In the genomic region with DNA sequence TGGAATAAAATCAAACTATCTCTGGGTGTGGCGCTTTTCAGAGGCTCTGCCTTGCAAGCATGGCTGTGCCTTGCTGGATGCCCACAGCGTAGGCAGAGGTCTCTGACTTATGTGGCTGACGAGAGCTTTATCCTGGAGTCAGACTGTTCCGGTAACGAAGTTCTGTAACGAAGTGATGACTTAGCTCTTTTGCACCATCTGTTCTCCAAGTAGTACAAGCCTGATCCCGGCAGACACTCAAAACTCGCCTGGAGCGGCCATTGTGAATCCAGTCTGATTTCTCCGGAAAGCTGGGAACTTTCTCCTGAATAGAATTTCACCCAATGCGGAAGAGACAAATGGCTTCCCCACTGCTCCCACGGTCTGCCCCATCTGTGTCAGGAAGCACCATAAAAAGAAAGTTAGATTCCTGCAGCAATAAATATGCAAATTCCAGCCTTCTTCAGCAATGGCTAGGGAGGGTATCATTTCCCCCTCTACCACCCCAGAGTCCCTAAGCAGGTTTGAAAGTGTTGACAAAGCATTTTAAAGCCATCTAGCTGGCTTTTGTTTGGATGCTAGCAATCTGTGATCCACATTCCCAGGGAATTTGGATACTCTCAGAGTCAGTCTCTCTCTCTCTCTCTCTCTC, we compare ENCODE assay signal across 27 mouse cellular contexts. TPM values are rescaled to one million over a fixed set of nuclear protein-coding genes. Genes with fewer than 3 reads are reported as not detected.
DNase-seq lines count a peak whose midpoint lies in the region; ATAC-seq lines count a peak whose summit lies in the region.
"Had no signal": no experiment of that assay in that cellular context is flagged by ENCODE, and none has a peak within 500 bp of the region (broad histone marks: within the 10 kb centered on the region; RNA-seq: fewer than 3 reads in every experiment).

No protein-coding gene starts in this region.

- H3K9ac ChIP-seq in forebrain, embryonic 12.5 days: no peak overlapping the region
- no peak overlapping the region for H3K9ac ChIP-seq in hindbrain, embryonic 14.5 days
- no peak overlapping the region for H3K9ac ChIP-seq in hindbrain, embryonic 12.5 days
- H3K9ac ChIP-seq: embryonic facial prominence, embryonic 15.5 days; heart, embryonic 12.5 days; kidney, embryonic 15.5 days; stomach, embryonic 15.5 days had no signal

- DNase-seq in forebrain, embryonic 10.5 days (ENCODE audit: extremely low spot score, low spot score): no peak
- no peak for DNase-seq in hindbrain, embryonic 14.5 days (ENCODE audit: low spot score)
- DNase-seq in right cerebral cortex, adult 18-20 months: peak; percentile 57
- no peak for DNase-seq in right cerebral cortex, postnatal 14 days
- DNase-seq in right cerebral cortex, postnatal 10 days (ENCODE audit: low spot score in 2 of 2): peak; percentile 42 to 44
- DNase-seq in adrenal gland, postnatal 36 days: no peak
- DNase-seq: cerebellum, postnatal 10 days; lung, adult 2 months; lung, postnatal 4 days had no signal

- H3K4me3 ChIP-seq in forebrain, embryonic 10.5 days: no peak overlapping the region
- no peak overlapping the region for H3K4me3 ChIP-seq in forebrain, embryonic 12.5 days (replicated peaks)
- no peak overlapping the region for H3K4me3 ChIP-seq in hindbrain, embryonic 14.5 days (replicated peaks; ENCODE audit: low read length)
- no peak overlapping the region for H3K4me3 ChIP-seq in hindbrain, embryonic 12.5 days
- H3K4me3 ChIP-seq: embryonic facial prominence, embryonic 15.5 days; heart, embryonic 12.5 days; kidney, embryonic 15.5 days; myocyte; stomach, embryonic 15.5 days had no signal

- no peaks in the 10 kb centered on the region for H3K9me3 ChIP-seq in forebrain, embryonic 10.5 days
- H3K9me3 ChIP-seq in forebrain, embryonic 12.5 days: no peaks in the 10 kb centered on the region
- no peaks in the 10 kb centered on the region for H3K9me3 ChIP-seq in hindbrain, embryonic 14.5 days (ENCODE audit: control insufficient read depth, low read length)
- H3K9me3 ChIP-seq in hindbrain, embryonic 12.5 days (replicated peaks): no peaks in the 10 kb centered on the region
- H3K9me3 ChIP-seq: embryonic facial prominence, embryonic 15.5 days; heart, embryonic 12.5 days; kidney, embryonic 15.5 days; stomach, embryonic 15.5 days had no signal

- ATAC-seq in forebrain, embryonic 12.5 days (ENCODE audit: low FRiP score): no peak; the same call in 1 of the 2 replicates
- no peak for ATAC-seq in hindbrain, embryonic 14.5 days (ENCODE audit: low FRiP score)
- no peak for ATAC-seq in hindbrain, embryonic 12.5 days (ENCODE audit: low FRiP score)
- ATAC-seq: CD4-positive, CD25-positive, alpha-beta regulatory T cell, adult 4 months; intestine, embryonic 16.5 days had no signal

- no peaks in the 10 kb centered on the region for H3K36me3 ChIP-seq in forebrain, embryonic 10.5 days (replicated peaks)
- H3K36me3 ChIP-seq in forebrain, embryonic 12.5 days (replicated peaks): no peaks in the 10 kb centered on the region
- H3K36me3 ChIP-seq in hindbrain, embryonic 14.5 days (replicated peaks; ENCODE audit: control insufficient read depth, insufficient read depth): no peaks in the 10 kb centered on the region
- H3K36me3 ChIP-seq in hindbrain, embryonic 12.5 days: no peaks in the 10 kb centered on the region
- H3K36me3 ChIP-seq: embryonic facial prominence, embryonic 15.5 days; G1E; heart, embryonic 12.5 days; kidney, embryonic 15.5 days; stomach, embryonic 15.5 days had no signal

- H3K27ac ChIP-seq in forebrain, embryonic 10.5 days: 0 out of 2 replicates have a peak overlapping the region, but pooled peaks have one; percentile 32
- H3K27ac ChIP-seq in forebrain, embryonic 12.5 days: no peak overlapping the region
- H3K27ac ChIP-seq in hindbrain, embryonic 14.5 days: peak overlapping the region; percentile 7; the same call in 1 of the 2 replicates
- no peak overlapping the region for H3K27ac ChIP-seq in hindbrain, embryonic 12.5 days
- H3K27ac ChIP-seq: embryonic facial prominence, embryonic 15.5 days; kidney, embryonic 15.5 days; stomach, embryonic 15.5 days had no signal

- WGBS in forebrain, embryonic 10.5 days: 81% methylated on average over 12 of the region's 12 CpGs
- 52% methylated on average over 12 of the region's 12 CpGs for WGBS in forebrain, embryonic 12.5 days
- 49% methylated on average over 12 of the region's 12 CpGs for WGBS in hindbrain, embryonic 14.5 days
- 62% methylated on average over 12 of the region's 12 CpGs for WGBS in hindbrain, embryonic 12.5 days

- H3K27me3 ChIP-seq in forebrain, embryonic 10.5 days (ENCODE audit: poor library complexity, severe bottlenecking): no peaks in the 10 kb centered on the region
- H3K27me3 ChIP-seq in forebrain, embryonic 12.5 days: no peaks in the 10 kb centered on the region
- no peaks in the 10 kb centered on the region for H3K27me3 ChIP-seq in hindbrain, embryonic 14.5 days (ENCODE audit: control insufficient read depth, insufficient read depth, low read length)
- no peaks in the 10 kb centered on the region for H3K27me3 ChIP-seq in hindbrain, embryonic 12.5 days
- H3K27me3 ChIP-seq: embryonic facial prominence, embryonic 15.5 days; heart, embryonic 12.5 days; kidney, embryonic 15.5 days; stomach, embryonic 15.5 days had no signal

- H3K4me2 ChIP-seq in forebrain, embryonic 12.5 days: no peak overlapping the region
- no peak overlapping the region for H3K4me2 ChIP-seq in hindbrain, embryonic 14.5 days (replicated peaks)
- H3K4me2 ChIP-seq in hindbrain, embryonic 12.5 days (replicated peaks): no peak overlapping the region
- H3K4me2 ChIP-seq: embryonic facial prominence, embryonic 15.5 days; heart, embryonic 12.5 days; kidney, embryonic 15.5 days; midbrain, embryonic 11.5 days; stomach, embryonic 15.5 days had no signal

- H3K4me1 ChIP-seq in forebrain, embryonic 10.5 days: peaks cover 7% of the 10 kb centered on the region; the same call in 1 of the 2 replicates
- peaks cover 5% of the 10 kb centered on the region; the same call in 1 of the 2 replicates for H3K4me1 ChIP-seq in forebrain, embryonic 12.5 days
- H3K4me1 ChIP-seq in hindbrain, embryonic 14.5 days (replicated peaks; ENCODE audit: control insufficient read depth, insufficient read depth, low read length): peaks cover 4% of the 10 kb centered on the region; the same call in 1 of the 2 replicates
- H3K4me1 ChIP-seq in hindbrain, embryonic 12.5 days: peaks cover 7% of the 10 kb centered on the region; the same call in 1 of the 2 replicates
- H3K4me1 ChIP-seq: heart, embryonic 12.5 days; kidney, embryonic 15.5 days; stomach, embryonic 15.5 days had no signal

RNA-seq across cellular contexts. Expression of a gene that starts 17.2 kb away (rescaled TPM):
- polyA plus RNA-seq in forebrain, embryonic 10.5 days (2016; fragmentation: Nextera tagmentation; extraction: Ambion mirVana): not detected in 2 replicates
- polyA plus RNA-seq in forebrain, embryonic 12.5 days (2016; fragmentation: Nextera tagmentation; extraction: Ambion mirVana): not detected in 2 replicates
- polyA plus RNA-seq in hindbrain, embryonic 14.5 days (2014; fragmentation: Nextera tagmentation; extraction: Ambion mirVana): 0.13 and 0.14 TPM in 2 replicates
- not detected in 2 replicates for polyA plus RNA-seq in hindbrain, embryonic 12.5 days (2016; fragmentation: Nextera tagmentation; extraction: Ambion mirVana)
- not detected for total RNA-seq in adrenal gland, postnatal 36 days (2021)
- total RNA-seq: G1E; heart, postnatal 25 days; layer of hippocampus, adult 8-10 months; left cerebral cortex, postnatal 36 days; liver, adult 2 months had no signal
- polyA plus RNA-seq: CD4-positive, CD25-positive, alpha-beta regulatory T cell, adult 4 months; embryonic facial prominence, embryonic 15.5 days; G1E; gonadal fat pad, adult 2 months; heart, embryonic 12.5 days; intestine, embryonic 16.5 days; kidney, embryonic 15.5 days; liver, adult 2 months; lung, adult 2 months; midbrain, embryonic 11.5 days; myocyte; spleen, adult 2 months; stomach, embryonic 15.5 days; thymus, postnatal 0 days had no signal

Comparison
In these comparisons a context has a peak if more than half of its experiments do, and no peak if none do; other contexts are left out.
1. DNase-seq: peak in right cerebral cortex, adult 18-20 months (single experiment) and right cerebral cortex, postnatal 10 days (2 of 2); none in forebrain, embryonic 10.5 days (single experiment), hindbrain, embryonic 14.5 days (single experiment), right cerebral cortex, postnatal 14 days (single experiment) and adrenal gland, postnatal 36 days (0 of 2).
2. H3K27ac ChIP-seq: peak in forebrain, embryonic 10.5 days (single experiment) and hindbrain, embryonic 14.5 days (single experiment); none in forebrain, embryonic 12.5 days (single experiment) and hindbrain, embryonic 12.5 days (single experiment).